Mouse (Mus musculus) liver, embryonic 15.5 days (tissue): ENCODE measurements at regions not wholly inside any gene's neighbourhood (a gene's known extent, or its start where the extent isn't known, plus 50 kb on each side); places are given as distances from the start of the nearest gene placed in this dataset.

ENCODE experiments used
- ATAC-seq: fragments of 200-750 bp; cut with Nextera tagmentation; 2 replicates; pipeline ENCODE4 v1.8.0; 2017; ENCODE audit warnings: moderate number of reproducible peaks, mild to moderate bottlenecking, moderate library complexity; ENCODE audit not compliant: insufficient read depth
- H3K27ac ChIP-seq: fragments of 300-500 bp; sonication (generic); replicated peaks from 2 replicates; pipeline ENCODE4 v1.5.1; 2015; ENCODE audit warnings: mild to moderate bottlenecking, inconsistent platforms
- H3K27me3 ChIP-seq: fragments of 300-500 bp; sonication (generic); 2 replicates; pipeline ENCODE4 v1.6.1; 2015; ENCODE audit warnings: mild to moderate bottlenecking, inconsistent platforms
- H3K36me3 ChIP-seq: fragments of 300-500 bp; sonication (generic); replicated peaks from 2 replicates; pipeline ENCODE4 v1.6.1; 2015; ENCODE audit warnings: moderate library complexity, mild to moderate bottlenecking, inconsistent platforms
- H3K4me1 ChIP-seq: fragments of 300-500 bp; sonication (generic); replicated peaks from 2 replicates; pipeline ENCODE4 v1.6.1; 2015; ENCODE audit warnings: inconsistent platforms
- H3K4me2 ChIP-seq: fragments of 300-500 bp; sonication (generic); 2 replicates; pipeline ENCODE4 v1.6.1; 2015; ENCODE audit warnings: moderate library complexity, mild to moderate bottlenecking, inconsistent platforms
- H3K4me3 ChIP-seq: fragments of 300-500 bp; sonication (generic); replicated peaks from 2 replicates; pipeline ENCODE4 v1.5.1; 2015; ENCODE audit warnings: mild to moderate bottlenecking, inconsistent platforms
- H3K9ac ChIP-seq: fragments of 300-500 bp; sonication (generic); 2 replicates; pipeline ENCODE4 v1.6.1; 2015; ENCODE audit warnings: moderate library complexity, mild to moderate bottlenecking, inconsistent platforms
- H3K9me3 ChIP-seq: fragments of 300-500 bp; sonication (generic); replicated peaks from 2 replicates; pipeline ENCODE4 v1.6.1; 2016; ENCODE audit warnings: inconsistent platforms
- WGBS: fragments of 180-500 bp; shearing (Covaris S2); methylation state at CpG from one replicate; pipeline ENCODE4 v1.1.7; 2015; ENCODE audit warnings: mixed read lengths; ENCODE audit not compliant: insufficient replicate concordance; 5-methylcytosine and 5-hydroxymethylcytosine counted together

- H3K9me3 ChIP-seq: no peaks in the 10 kb centered on the region
- no peak overlapping the region for H3K4me2 ChIP-seq
- no peak for ATAC-seq
- no peak overlapping the region for H3K9ac ChIP-seq
- 0 out of 2 replicates have a peak, but pooled peaks cover 8% of the 10 kb centered on the region for H3K4me1 ChIP-seq
- no peaks in the 10 kb centered on the region for H3K27me3 ChIP-seq
- H3K4me3 ChIP-seq: no peak overlapping the region
- WGBS: 65% methylated on average over 7 of the region's 7 CpGs
- no peak overlapping the region for H3K27ac ChIP-seq
- H3K36me3 ChIP-seq: no peaks in the 10 kb centered on the region
Observed at GRCm38 (mm10) chr8:10849916-10850315, 158.3 kb downstream of the Irs2 start.

DNA sequence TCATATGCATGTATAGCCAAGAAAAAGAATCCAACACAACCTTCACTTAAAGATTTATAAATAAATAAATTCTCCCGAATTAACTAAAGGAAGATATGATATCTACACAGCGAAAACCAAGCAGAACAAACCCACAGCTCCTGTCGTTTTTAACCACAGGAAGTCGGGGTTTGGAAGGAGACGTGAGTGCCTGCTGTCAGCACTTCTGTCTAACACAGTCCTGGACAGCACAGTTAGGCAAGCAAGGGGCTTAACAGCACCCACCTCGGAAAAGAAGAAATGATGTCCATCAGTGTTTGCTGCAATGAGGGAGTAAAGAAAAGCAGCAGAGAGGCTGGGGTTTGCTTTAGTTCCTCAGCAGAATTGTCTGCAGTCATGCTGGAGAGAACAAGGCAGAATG lies 162.7 kb downstream of the Irs2 start:
- Histone ChIP-seq H3K27ac (no peak overlapping the region), H3K4me3 (no peak overlapping the region), H3K9ac (no peak overlapping the region), H3K4me2 (no peak overlapping the region), H3K36me3 (no peaks in the 10 kb centered on the region), H3K4me1 (0 out of 2 replicates have a peak, but pooled peaks cover 3% of the 10 kb centered on the region), H3K27me3 (no peaks in the 10 kb centered on the region; the same call in 1 of the 2 replicates), H3K9me3 (no peaks in the 10 kb centered on the region)
- WGBS: 7% methylated on average over 6 of the region's 6 CpGs
- ATAC-seq: no peak

DNA sequence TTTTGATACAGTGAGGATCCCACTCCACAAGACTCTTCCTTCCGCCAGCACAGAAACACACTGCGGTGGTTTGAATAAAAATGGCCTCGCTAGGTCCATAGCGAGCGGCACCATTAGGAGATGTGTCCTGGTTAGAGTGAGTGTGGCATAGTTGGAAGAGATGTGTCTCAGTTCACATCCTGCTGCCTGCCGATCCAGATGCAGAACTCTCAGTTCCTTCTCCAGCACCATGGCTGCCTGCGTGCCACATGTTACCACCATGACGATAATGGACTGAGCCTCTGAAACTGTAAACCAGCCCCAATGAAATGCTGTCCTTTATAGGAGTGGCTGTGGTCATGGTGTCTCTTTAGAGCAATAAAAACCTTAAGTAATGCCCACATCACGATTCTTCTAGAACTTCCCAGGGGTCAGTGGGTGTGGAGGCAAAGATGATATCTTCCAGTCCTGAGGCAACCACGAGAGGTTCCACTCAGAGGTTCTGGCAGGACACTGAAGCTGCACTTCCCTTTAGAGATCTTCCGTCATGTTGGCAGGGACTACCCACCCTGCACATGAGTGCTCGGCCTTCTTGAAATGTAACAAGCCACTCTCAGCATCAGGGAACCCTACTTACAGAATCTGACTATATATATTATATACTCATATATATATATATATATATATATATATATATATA lies 167.3 kb downstream of the Irs2 start:
- H3K27ac ChIP-seq: no peak overlapping the region
- no peak overlapping the region for H3K4me2 ChIP-seq
- no peak overlapping the region for H3K4me3 ChIP-seq
- no peaks in the 10 kb centered on the region for H3K9me3 ChIP-seq
- H3K27me3 ChIP-seq: no peaks in the 10 kb centered on the region; the same call in 1 of the 2 replicates
- no peaks in the 10 kb centered on the region for H3K36me3 ChIP-seq
- no peak overlapping the region for H3K9ac ChIP-seq
- WGBS: 65% methylated on average over 12 of the region's 12 CpGs
- H3K4me1 ChIP-seq: no peaks in the 10 kb centered on the region
- ATAC-seq: no peak

DNA sequence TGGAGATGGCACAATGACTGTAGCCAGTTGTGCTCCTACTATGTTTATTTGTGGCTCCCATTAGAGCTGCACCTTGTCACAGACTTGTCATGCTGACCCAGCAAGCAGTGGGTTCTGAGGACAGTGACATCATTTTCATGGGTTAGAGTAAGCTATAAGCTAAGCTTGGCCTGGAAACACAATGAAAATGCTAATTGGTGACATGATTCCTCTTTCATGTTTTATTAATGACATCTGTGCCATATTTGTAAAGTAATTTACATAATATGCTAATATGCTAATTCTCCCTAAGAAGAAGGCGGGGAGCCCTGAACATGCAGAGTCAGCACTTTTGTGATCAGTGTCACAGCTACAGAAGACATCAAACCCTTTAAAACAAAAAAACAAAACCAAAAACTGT lies 168.2 kb downstream of the Irs2 start:
- no peaks in the 10 kb centered on the region for H3K36me3 ChIP-seq
- H3K4me2 ChIP-seq: no peak overlapping the region
- no peak overlapping the region for H3K9ac ChIP-seq
- no peaks in the 10 kb centered on the region for H3K9me3 ChIP-seq
- H3K4me1 ChIP-seq: no peaks in the 10 kb centered on the region; the same call in 1 of the 2 replicates
- WGBS: 69% methylated on average over 1 of the region's 1 CpGs
- H3K27me3 ChIP-seq: no peaks in the 10 kb centered on the region; the same call in 1 of the 2 replicates
- H3K27ac ChIP-seq: no peak overlapping the region
- no peak overlapping the region for H3K4me3 ChIP-seq
- no peak for ATAC-seq

DNA sequence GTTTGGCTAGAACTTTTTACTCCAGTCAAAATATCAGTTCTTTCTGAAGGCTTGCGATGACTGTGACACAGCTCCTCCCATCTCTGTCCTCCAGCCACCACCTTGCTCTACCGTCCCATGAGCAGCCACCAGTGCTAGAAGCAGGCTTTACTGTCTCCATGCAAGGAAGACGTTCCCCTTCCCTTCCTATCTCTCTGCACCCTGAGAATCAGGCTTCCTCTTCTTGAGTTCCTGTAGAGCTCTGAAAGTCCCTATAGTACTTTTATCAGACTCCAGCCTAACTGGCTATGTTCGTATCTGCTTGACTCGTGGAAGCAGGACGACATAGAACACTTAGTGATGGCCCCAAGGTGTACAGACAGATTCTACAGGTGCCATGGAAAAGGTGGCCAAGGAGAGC lies 173.2 kb downstream of the Irs2 start:
- H3K27ac ChIP-seq: no peak overlapping the region
- no peaks in the 10 kb centered on the region for H3K36me3 ChIP-seq
- no peaks in the 10 kb centered on the region for H3K27me3 ChIP-seq
- no peaks in the 10 kb centered on the region for H3K9me3 ChIP-seq
- 15% methylated on average over 6 of the region's 6 CpGs for WGBS
- no peak for ATAC-seq
- H3K9ac ChIP-seq: no peak overlapping the region
- no peaks in the 10 kb centered on the region; the same call in 1 of the 2 replicates for H3K4me1 ChIP-seq
- H3K4me3 ChIP-seq: no peak overlapping the region
- H3K4me2 ChIP-seq: no peak overlapping the region

GRCm38 (mm10) chr8:10831864-10832263 lies 176.4 kb downstream of the Irs2 start:
- no peak overlapping the region for H3K9ac ChIP-seq
- H3K9me3 ChIP-seq: no peaks in the 10 kb centered on the region
- no peaks in the 10 kb centered on the region for H3K36me3 ChIP-seq
- no peaks in the 10 kb centered on the region; the same call in 1 of the 2 replicates for H3K4me1 ChIP-seq
- no peak overlapping the region for H3K4me2 ChIP-seq
- WGBS: 54% methylated on average over 7 of the region's 7 CpGs
- no peak overlapping the region for H3K27ac ChIP-seq
- H3K4me3 ChIP-seq: no peak overlapping the region
- 0 out of 2 replicates have a peak, but pooled peaks cover 5% of the 10 kb centered on the region for H3K27me3 ChIP-seq
- ATAC-seq: no peak

DNA sequence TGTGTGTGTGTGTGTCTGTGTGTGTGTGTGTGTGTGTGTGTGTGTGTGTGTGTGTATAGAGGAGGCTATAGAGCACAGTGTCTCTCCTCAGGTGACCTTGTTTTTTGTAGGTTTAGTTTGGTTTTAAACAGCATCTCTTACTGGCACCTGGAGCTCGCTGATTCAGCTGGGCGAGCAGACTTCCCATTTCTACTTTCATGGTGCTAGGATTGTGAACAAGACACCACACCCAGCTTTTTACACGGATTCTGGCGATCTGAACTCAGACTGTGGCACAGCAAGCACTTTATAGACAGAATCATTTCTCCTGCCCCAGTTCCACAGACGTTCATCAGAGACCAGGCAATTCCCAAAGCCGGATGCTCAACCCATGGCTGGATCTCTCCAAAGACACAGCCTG lies 177.0 kb downstream of the Irs2 start:
- no peak for ATAC-seq
- Histone ChIP-seq H3K27me3 (0 out of 2 replicates have a peak, but pooled peaks cover 5% of the 10 kb centered on the region), H3K27ac (no peak overlapping the region), H3K4me2 (no peak overlapping the region), H3K36me3 (no peaks in the 10 kb centered on the region), H3K4me1 (no peaks in the 10 kb centered on the region; the same call in 1 of the 2 replicates), H3K4me3 (no peak overlapping the region), H3K9ac (no peak overlapping the region), H3K9me3 (no peaks in the 10 kb centered on the region)
- WGBS: 52% methylated on average over 6 of the region's 6 CpGs

DNA sequence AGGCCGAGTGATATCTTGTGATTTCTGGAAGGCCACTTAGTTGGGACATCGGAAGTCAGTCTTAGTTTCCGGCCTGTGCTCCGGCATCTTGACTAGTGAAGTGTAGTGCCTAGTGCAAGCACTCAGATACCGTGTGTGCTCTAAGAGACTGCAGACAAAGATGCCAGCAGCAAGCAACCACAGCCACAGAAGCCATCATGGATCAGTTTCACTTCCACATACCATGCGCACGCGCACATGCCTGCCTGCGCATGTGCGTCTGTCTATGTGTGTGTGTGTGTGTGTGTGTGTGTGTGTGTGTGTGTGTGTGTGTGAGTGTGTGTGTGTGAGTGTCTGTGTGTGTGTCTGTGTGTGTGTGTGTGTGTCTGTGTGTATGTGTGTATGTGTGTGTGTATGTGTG lies 177.4 kb downstream of the Irs2 start:
- Histone ChIP-seq H3K4me3 (no peak overlapping the region), H3K4me2 (no peak overlapping the region), H3K27ac (no peak overlapping the region), H3K9ac (no peak overlapping the region), H3K27me3 (0 out of 2 replicates have a peak, but pooled peaks cover 5% of the 10 kb centered on the region), H3K4me1 (no peaks in the 10 kb centered on the region; the same call in 1 of the 2 replicates), H3K36me3 (no peaks in the 10 kb centered on the region), H3K9me3 (no peaks in the 10 kb centered on the region)
- no peak for ATAC-seq
- WGBS: 82% methylated on average over 10 of the region's 10 CpGs

- ATAC-seq: no peak
- WGBS: 20% methylated on average over 9 of the region's 9 CpGs
- no peak overlapping the region for H3K27ac ChIP-seq
Observed at GRCm38 (mm10) chr8:10828580-10828979, 179.7 kb downstream of the Irs2 start.

GRCm38 (mm10) chr8:10827560-10827959 lies 180.7 kb downstream of the Irs2 start:
- Histone ChIP-seq H3K27ac (no peak overlapping the region), H3K9me3 (no peaks in the 10 kb centered on the region), H3K4me1 (no peaks in the 10 kb centered on the region), H3K36me3 (no peaks in the 10 kb centered on the region), H3K9ac (no peak overlapping the region), H3K4me3 (no peak overlapping the region), H3K4me2 (no peak overlapping the region), H3K27me3 (0 out of 2 replicates have a peak, but pooled peaks cover 5% of the 10 kb centered on the region)
- ATAC-seq: no peak
- 58% methylated on average over 6 of the region's 6 CpGs for WGBS

More at GRCm38 (mm10) chr8:10828580-10828979, 179.7 kb downstream of the Irs2 start:
- Histone ChIP-seq H3K4me2 (no peak overlapping the region), H3K27me3 (0 out of 2 replicates have a peak, but pooled peaks cover 5% of the 10 kb centered on the region), H3K9me3 (no peaks in the 10 kb centered on the region), H3K4me1 (no peaks in the 10 kb centered on the region), H3K9ac (no peak overlapping the region), H3K36me3 (no peaks in the 10 kb centered on the region), H3K4me3 (no peak overlapping the region)

DNA sequence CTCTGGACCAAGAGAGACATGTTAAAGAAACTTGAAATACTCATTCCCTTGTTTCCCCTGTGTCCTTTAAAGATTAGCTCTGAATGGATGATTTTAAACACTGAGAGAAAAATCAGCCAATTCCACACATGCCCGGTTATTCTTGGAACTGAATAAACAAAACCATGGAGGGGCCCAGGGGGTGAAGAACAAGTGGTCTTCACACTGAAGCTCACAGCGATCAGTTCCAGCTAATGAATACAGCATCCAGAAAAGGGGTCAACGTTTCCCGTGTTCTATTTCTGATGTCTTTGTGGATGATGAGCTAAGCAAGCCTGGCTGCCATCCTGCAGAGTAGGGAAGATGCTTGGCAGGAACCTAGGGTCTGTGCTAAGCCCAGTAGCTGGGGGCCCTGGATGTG lies 182.3 kb downstream of the Irs2 start:
- Histone ChIP-seq H3K9me3 (no peaks in the 10 kb centered on the region), H3K27ac (no peak overlapping the region), H3K4me1 (no peaks in the 10 kb centered on the region), H3K4me2 (no peak overlapping the region), H3K36me3 (no peaks in the 10 kb centered on the region), H3K9ac (no peak overlapping the region), H3K4me3 (no peak overlapping the region), H3K27me3 (0 out of 2 replicates have a peak, but pooled peaks cover 5% of the 10 kb centered on the region)
- WGBS: 59% methylated on average over 4 of the region's 4 CpGs
- no peak for ATAC-seq
